Mouse (Mus musculus) erythroblast, embryonic 14.5 days (primary cell): Measurements from ENCODE around the gene 2010003K11Rik.

Experiments
- GATA1 ChIP-seq: IDR thresholded peaks from 2 replicates; pipeline ENCODE4 v1.6.1; 2012; ENCODE audit warnings: low read length, inconsistent platforms, mixed read lengths
- TAL1 ChIP-seq: IDR thresholded peaks from 3 replicates; pipeline ENCODE4 v1.6.1; 2012; ENCODE audit warnings: low read length, inconsistent platforms, mixed read lengths

DNA sequence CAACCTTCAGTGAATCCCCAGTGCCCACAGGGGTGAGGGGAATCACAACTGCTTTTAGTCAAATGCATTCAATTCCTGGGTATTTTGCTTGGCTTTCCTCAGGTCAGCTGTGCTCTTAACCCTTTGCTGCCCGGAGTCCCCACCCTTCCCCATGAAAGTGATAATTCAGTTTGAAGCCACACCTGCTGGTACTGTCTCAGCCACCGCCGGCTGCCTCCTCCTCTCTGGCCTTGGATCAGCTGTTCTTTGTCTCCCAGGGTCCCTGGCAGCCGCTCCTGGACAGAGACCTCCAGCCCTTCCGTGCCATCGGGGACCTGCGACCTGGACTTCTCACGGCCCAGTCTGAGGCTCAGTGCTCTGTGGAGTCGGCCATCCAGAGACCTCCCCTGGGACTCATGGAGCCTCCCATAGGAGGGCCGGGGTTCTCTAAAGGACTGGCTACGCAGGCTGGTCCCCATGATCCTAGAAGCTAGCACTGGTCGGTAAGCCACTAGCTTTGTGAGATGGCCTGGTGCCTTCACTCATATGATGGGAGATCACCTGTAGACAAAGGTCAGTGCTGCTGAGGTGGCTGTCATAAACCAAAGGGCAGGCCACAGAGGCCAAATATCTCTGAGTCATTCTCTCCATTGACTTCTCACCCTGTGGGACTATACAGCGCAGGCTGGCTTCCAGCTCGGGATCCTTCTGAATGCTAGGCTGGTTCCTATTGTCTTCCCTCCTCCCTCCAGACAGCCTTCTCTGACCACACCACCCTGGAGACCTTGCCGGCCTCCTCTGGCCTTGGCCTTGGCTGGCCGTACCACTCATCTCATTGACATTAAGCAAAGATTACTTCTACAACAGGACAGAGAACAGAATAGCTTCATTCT, at the start of gene 2010003K11Rik:
- TF ChIP-seq GATA1 (no peak), TAL1 (no peak)
